Mouse (Mus musculus) spleen, adult 2 months (tissue): ENCODE results near the gene Slf2.

Experiments used
- CTCF ChIP-seq: fragments of 200-500 bp; IDR thresholded peaks from 2 replicates; pipeline ENCODE4 v1.5.1; 2011; ENCODE audit warnings: mild to moderate bottlenecking, inconsistent platforms; ENCODE audit not compliant: insufficient read depth, insufficient read length, insufficient replicate concordance; ENCODE audit errors: extremely low read depth
- POLR2A ChIP-seq: fragments of 200-500 bp; IDR thresholded peaks from 2 replicates; pipeline ENCODE4 v1.6.1; 2011; ENCODE audit warnings: low read depth, low read length, inconsistent platforms

GRCm38 (mm10) chr19:44976636-44977035 lies 45.7 kb downstream of the Slf2 start:
- TF ChIP-seq POLR2A = no peak
- TF ChIP-seq CTCF = no peak
